Mouse (Mus musculus) hindbrain, embryonic 15.5 days (tissue): ENCODE data around the gene Nlrp3. TPM values are rescaled to one million over a fixed set of nuclear protein-coding genes. Genes with fewer than 3 reads are reported as not detected.

Experiments used
- ATAC-seq: fragments of 200-750 bp; cut with Nextera tagmentation; 2 replicates; pipeline ENCODE4 v1.8.0; 2017; ENCODE audit warnings: low read depth, moderate number of reproducible peaks, moderate TSS enrichment; ENCODE audit not compliant: low FRiP score
- H3K27ac ChIP-seq: fragments of 300-500 bp; sonication (generic); replicated peaks from 2 replicates; pipeline ENCODE4 v1.5.1; 2015; ENCODE audit warnings: mild to moderate bottlenecking, inconsistent platforms
- H3K27me3 ChIP-seq: fragments of 300-500 bp; sonication (generic); 2 replicates; pipeline ENCODE4 v1.6.1; 2015; ENCODE audit warnings: control low read depth, inconsistent platforms
- H3K36me3 ChIP-seq: fragments of 300-500 bp; sonication (generic); 2 replicates; pipeline ENCODE4 v1.6.1; 2015; ENCODE audit warnings: control low read depth, inconsistent platforms
- H3K4me1 ChIP-seq: fragments of 300-500 bp; sonication (generic); replicated peaks from 2 replicates; pipeline ENCODE4 v1.6.1; 2015; ENCODE audit warnings: control low read depth, inconsistent platforms
- H3K4me2 ChIP-seq: fragments of 300-500 bp; sonication (generic); 2 replicates; pipeline ENCODE4 v1.6.1; 2015; ENCODE audit warnings: moderate library complexity, mild to moderate bottlenecking, inconsistent platforms
- H3K4me3 ChIP-seq: fragments of 300-500 bp; sonication (generic); 2 replicates; pipeline ENCODE4 v1.5.1; 2015; ENCODE audit warnings: mild to moderate bottlenecking, inconsistent platforms
- H3K9ac ChIP-seq: fragments of 300-500 bp; sonication (generic); 2 replicates; pipeline ENCODE4 v1.6.1; 2015; ENCODE audit warnings: inconsistent platforms
- H3K9me3 ChIP-seq: fragments of 300-500 bp; sonication (generic); 2 replicates; pipeline ENCODE4 v1.6.1; 2016; ENCODE audit warnings: control low read depth, inconsistent platforms
- WGBS: fragments of 180-500 bp; shearing (Covaris S2); methylation state at CpG from one replicate; pipeline ENCODE4 v1.1.7; 2015; 5-methylcytosine and 5-hydroxymethylcytosine counted together
- polyA plus RNA-seq: library from polyadenylated mRNA; unstranded; fragments of >200 nt; fragmentation: Nextera tagmentation; extraction: Ambion mirVana; gene quantifications from 2 replicates; pipeline ENCODE4 v1.2.1, GENCODE M21; 2015

Gene Nlrp3
- 0.23 and 0.25 TPM in 2 replicates for polyA plus RNA-seq

DNA sequence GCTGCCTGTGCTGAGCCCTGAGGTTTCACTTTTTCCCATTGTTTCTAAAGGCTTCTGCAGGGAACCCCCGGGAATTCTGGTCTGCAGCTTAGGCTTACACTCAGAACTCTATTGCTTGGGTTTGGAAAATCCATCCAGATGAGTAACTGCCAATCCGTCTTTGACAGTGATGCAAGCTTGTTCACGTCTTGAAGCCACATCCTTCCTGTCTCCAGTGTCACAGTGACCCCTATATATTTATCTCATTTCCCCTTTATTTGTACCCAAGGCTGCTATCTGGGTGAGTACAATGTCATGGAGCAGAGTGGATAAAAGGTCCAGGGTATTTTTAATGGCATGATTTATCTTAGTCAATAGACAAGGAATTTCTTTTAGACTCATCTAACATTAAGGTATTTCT, at the start of gene Nlrp3:
Gene Nlrp3, plus strand, starts transcription at position 245 of the 400 bp plus-strand sequence.
- Histone ChIP-seq H3K9ac (no peak within 1 kb of the TSS), H3K9me3 (no peaks in the 10 kb centered on the region), H3K36me3 (no peaks in the 10 kb centered on the region), H3K27ac (no peak within 1 kb of the TSS), H3K27me3 (no peaks in the 10 kb centered on the region), H3K4me3 (no peak within 1 kb of the TSS), H3K4me2 (no peak within 1 kb of the TSS), H3K4me1 (no peaks in the 10 kb centered on the region; the same call in 1 of the 2 replicates)
- WGBS: 57% methylated on average over 3 of the region's 3 CpGs
- ATAC-seq: no peak

DNA sequence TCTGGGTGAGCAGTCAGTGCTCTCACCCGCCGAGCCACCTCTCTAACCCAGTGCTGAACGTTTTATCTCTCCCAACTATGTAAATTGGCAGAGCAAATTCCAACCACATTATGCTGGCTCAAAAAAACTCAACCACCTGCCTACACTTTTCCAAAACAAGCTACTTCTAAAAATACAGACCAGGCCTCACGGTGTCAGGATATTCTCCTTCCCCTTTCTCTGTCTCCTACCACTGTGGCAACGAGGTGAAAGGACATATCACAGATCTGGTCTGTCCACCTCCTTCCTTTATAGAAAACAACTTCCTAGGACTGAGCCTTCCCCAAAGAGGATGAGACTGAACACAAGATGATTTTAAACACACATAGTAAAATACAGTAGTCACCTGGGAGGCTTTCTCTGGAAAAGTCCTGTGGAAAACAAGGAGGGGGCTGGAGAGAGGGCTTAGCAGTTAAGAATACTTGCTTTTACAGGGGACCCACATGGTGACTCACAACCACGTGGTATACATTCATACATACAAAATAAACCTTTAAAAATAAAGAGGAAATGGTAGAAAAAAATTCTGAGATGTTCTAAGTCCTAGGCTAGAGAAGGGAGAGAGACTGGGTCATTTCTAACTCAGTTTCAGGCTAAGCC, 44.6 kb upstream of the Nlrp3 start:
- Histone ChIP-seq H3K4me1 (no peaks in the 10 kb centered on the region), H3K36me3 (peaks cover 78% of the 10 kb centered on the region), H3K27me3 (no peaks in the 10 kb centered on the region), H3K4me2 (no peak overlapping the region), H3K27ac (no peak overlapping the region), H3K9ac (no peak overlapping the region), H3K9me3 (no peaks in the 10 kb centered on the region), H3K4me3 (no peak overlapping the region)
- no peak for ATAC-seq
- 89% methylated on average over 6 of the region's 6 CpGs for WGBS

DNA sequence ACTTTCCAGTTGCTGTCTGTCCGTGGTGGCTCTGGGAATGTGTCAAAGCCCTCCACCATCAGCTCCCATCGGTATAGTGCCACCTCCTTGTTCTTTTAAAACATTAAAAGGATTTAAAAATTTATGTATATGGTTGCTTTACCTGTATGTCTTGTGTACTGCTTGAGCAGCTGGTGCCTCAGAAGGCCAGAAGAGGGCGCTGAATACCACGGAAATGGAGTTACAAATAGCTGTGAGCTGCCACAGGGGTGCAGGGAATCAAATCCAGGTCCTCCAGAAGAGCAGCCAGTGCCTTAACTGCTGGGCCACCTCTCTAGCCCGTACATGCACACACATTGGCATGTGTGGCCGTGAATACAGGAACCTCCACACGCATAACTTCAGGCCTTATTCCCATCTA, 43.6 kb upstream of the Nlrp3 start:
- no peak for ATAC-seq
- H3K27ac ChIP-seq: no peak overlapping the region
- 93% methylated on average over 7 of the region's 7 CpGs for WGBS
- H3K4me2 ChIP-seq: no peak overlapping the region
- H3K4me1 ChIP-seq: no peaks in the 10 kb centered on the region
- no peak overlapping the region for H3K4me3 ChIP-seq
- peaks cover 78% of the 10 kb centered on the region for H3K36me3 ChIP-seq
- H3K9ac ChIP-seq: no peak overlapping the region
- H3K27me3 ChIP-seq: no peaks in the 10 kb centered on the region
- H3K9me3 ChIP-seq: no peaks in the 10 kb centered on the region

DNA sequence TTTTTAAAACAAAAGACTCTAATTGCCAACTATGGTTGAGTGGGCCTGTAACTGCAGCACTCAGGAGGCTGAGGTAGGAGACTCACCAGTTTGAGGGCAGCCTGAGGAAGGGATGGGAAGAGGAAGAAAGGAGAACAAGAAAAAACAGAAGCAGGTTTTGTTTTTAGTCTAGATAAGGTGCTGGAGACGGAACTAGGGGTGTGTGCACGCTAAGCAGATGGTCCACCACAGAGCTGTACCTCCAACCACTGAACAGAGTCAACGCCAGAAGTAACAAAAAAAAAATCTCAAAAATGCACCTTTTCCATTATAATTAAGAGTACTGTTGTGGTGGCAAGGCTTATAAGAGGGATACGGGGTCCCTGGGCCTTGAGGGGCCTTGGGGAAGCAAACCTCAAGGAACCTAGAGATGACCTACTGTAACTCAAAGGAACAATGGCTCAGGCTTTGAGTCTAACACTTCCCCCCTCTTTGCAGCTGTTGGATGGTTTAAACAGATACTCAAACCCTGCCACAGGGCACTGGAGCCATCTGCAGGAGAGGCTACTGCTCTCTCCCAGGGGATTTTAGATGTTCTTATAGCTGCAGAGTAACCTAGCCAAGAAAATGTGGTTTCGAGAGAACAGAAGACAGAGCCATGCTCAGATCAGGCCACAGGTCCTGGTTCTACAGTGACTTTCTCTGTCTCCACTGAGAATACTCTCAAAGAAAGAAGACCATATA, 39.2 kb upstream of the Nlrp3 start:
- H3K9ac ChIP-seq: no peak overlapping the region
- peaks cover 59% of the 10 kb centered on the region for H3K36me3 ChIP-seq
- no peak for ATAC-seq
- no peak overlapping the region for H3K4me3 ChIP-seq
- peaks cover 13% of the 10 kb centered on the region for H3K4me1 ChIP-seq
- no peaks in the 10 kb centered on the region for H3K9me3 ChIP-seq
- H3K4me2 ChIP-seq: no peak overlapping the region
- H3K27me3 ChIP-seq: no peaks in the 10 kb centered on the region
- no peak overlapping the region for H3K27ac ChIP-seq
- 90% methylated on average over 5 of the region's 5 CpGs for WGBS

DNA sequence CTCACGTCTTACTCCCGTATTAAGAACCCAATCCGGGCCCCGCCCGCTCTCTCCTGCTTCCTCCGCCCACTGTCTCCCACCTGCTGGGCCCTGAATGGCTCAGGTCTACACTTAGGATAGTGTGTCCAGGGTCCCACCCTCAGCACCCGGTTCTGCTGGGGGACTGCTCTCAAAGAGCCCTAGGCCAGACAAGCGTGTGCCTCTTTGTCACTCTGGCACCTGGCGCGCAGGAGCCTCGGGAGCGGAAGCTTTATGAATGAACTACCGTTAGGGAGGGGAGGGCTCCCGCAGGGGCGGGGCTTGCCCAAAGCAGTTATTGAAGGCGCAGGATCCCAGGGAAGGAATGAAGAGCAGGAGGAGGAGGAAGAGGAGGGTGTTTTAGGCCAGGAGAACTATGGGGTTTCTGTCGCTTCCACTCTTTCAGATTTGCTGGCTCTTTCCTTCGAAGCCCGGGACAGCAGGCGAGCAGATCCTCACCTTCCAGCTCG, 36.0 kb upstream of the Nlrp3 start:
- peaks cover 24% of the 10 kb centered on the region for H3K4me1 ChIP-seq
- peaks cover 30% of the 10 kb centered on the region for H3K36me3 ChIP-seq
- peak overlapping the region; percentile 82 for H3K4me3 ChIP-seq
- peak; percentile 50; the same call in 1 of the 2 replicates for ATAC-seq
- 1% methylated on average over 21 of the region's 21 CpGs for WGBS
- peak overlapping the region; percentile 75 for H3K4me2 ChIP-seq
- H3K9ac ChIP-seq: peak overlapping the region; percentile 91
- no peaks in the 10 kb centered on the region for H3K27me3 ChIP-seq
- no peaks in the 10 kb centered on the region for H3K9me3 ChIP-seq
- H3K27ac ChIP-seq: peak overlapping the region; percentile 92

DNA sequence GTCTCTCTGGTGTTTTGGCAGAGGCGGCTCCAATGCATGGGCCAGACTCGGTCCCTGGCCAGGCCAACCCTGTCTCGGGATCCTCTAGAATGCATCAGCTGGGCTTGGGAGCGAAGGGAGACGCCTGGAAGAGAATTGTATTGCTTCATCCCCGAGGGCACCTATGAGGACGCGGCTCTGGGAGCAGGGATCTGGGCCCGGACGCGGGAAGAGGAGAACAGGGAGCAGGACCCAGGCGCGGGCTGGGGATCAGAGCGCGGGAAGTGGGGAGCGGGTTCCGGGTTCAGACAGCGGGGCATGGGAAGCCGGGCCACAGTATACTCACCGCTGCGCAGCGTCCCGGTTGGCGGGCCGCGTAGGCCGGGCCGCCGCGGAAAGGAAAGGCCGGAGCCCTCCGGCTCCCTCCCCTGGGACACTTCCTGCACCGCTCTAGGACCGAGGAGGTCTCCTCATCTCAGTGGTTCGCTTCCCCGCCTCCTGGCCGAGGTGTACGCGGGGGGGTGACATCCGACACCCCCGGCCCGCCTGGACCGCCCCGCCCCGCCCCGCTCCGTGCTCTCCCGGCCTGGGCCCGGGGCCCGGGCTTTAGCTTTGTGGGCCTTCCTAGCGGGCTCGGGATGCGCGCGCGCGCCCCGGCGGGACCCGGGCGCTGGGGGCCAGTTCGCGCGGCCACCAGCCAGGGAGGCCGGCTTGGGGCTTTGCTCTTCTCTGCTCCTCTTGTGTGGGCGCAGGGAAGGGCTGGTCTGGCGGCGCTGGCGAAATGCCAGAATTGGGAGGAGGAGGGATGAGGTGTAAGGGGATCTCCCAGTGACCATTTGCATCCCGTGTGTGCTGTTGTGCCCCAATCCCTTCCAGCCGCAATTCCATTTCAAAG, 35.3 kb upstream of the Nlrp3 start:
- Histone ChIP-seq H3K4me1 (peaks cover 24% of the 10 kb centered on the region), H3K9ac (peak overlapping the region; percentile 91), H3K27ac (peak overlapping the region; percentile 92), H3K9me3 (no peaks in the 10 kb centered on the region), H3K36me3 (peaks cover 24% of the 10 kb centered on the region), H3K4me3 (peak overlapping the region; percentile 82), H3K4me2 (peak overlapping the region; percentile 75), H3K27me3 (no peaks in the 10 kb centered on the region)
- under 1% methylated on average over 71 of the region's 71 CpGs for WGBS
- peak; percentile 90 for ATAC-seq

DNA sequence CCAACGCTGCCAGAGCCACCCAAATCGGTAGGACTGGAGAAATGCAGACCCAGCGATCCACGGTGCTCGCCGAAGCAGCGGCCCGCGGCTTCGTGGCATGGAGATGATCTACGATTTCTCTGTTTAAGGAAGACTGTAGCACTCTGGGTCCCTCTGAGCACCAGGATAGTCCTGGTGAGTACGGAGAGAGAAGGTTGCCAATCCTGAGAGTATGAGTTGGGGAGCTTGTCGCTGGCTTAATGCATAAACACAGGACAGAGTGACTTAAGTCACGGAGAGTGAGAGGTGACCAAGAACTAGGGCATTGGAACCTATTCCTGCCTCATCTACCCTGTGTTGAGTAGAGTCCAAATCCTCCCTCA, 34.7 kb upstream of the Nlrp3 start:
- H3K4me3 ChIP-seq: peak overlapping the region; percentile 82
- H3K9ac ChIP-seq: peak overlapping the region; percentile 91
- no peaks in the 10 kb centered on the region for H3K27me3 ChIP-seq
- H3K27ac ChIP-seq: peak overlapping the region; percentile 92
- ATAC-seq: peak; percentile 13
- peaks cover 24% of the 10 kb centered on the region for H3K4me1 ChIP-seq
- peak overlapping the region; percentile 75 for H3K4me2 ChIP-seq
- peaks cover 18% of the 10 kb centered on the region for H3K36me3 ChIP-seq
- WGBS: under 1% methylated on average over 14 of the region's 14 CpGs
- no peaks in the 10 kb centered on the region for H3K9me3 ChIP-seq

DNA sequence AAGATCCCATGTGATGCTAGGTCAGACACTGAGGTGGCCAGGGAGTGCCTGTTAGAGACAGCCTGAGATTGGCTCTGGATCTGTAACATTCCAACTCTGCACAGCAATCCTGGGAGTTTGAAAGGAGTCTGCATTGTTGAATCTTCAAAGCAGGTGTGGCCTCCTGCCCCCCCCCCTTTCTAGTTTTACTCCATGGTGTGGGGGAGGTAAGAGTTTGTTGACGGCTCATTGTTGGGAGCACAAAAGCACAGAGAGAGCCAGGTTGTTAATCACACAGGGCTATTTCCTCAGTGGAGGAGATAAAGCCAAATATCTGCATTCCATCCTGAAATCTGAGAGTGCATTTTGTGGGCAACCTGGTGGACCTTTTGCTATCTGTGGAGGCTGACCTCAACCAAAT, 29.8 kb upstream of the Nlrp3 start:
- 53% methylated on average over 1 of the region's 1 CpGs for WGBS
- ATAC-seq: no peak
- H3K9me3 ChIP-seq: no peaks in the 10 kb centered on the region

DNA sequence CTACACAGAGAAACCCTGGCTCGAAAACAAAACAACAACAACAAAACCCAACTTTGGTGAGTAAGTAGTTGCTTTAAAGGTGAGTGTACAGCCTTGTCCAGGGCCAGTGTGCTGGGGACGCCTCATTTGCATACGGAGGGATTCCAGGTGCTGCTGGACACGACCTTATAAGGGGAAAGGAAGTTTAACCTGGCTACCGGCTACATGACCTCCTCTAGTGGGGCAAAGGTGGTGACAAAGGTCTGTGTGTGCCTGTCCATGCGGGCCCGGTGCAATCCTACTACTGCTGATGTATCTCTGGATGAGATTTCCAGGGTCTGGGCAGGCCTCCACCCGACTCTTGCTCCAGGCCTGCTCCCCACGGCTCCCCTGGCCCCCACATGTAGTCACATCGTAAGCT, 28.6 kb upstream of the Nlrp3 start:
- ATAC-seq: no peak
- no peak overlapping the region for H3K4me3 ChIP-seq
- no peak overlapping the region for H3K9ac ChIP-seq
- 90% methylated on average over 10 of the region's 10 CpGs for WGBS
- peaks cover 5% of the 10 kb centered on the region; the same call in 1 of the 2 replicates for H3K4me1 ChIP-seq
- H3K36me3 ChIP-seq: no peaks in the 10 kb centered on the region
- no peaks in the 10 kb centered on the region for H3K9me3 ChIP-seq
- H3K4me2 ChIP-seq: no peak overlapping the region
- H3K27me3 ChIP-seq: no peaks in the 10 kb centered on the region
- H3K27ac ChIP-seq: no peak overlapping the region

More for the DNA sequence above, 29.8 kb upstream of the Nlrp3 start:
- Histone ChIP-seq H3K4me2 (no peak overlapping the region), H3K9ac (no peak overlapping the region), H3K27ac (no peak overlapping the region), H3K36me3 (no peaks in the 10 kb centered on the region), H3K27me3 (no peaks in the 10 kb centered on the region), H3K4me1 (peaks cover 17% of the 10 kb centered on the region), H3K4me3 (no peak overlapping the region)

DNA sequence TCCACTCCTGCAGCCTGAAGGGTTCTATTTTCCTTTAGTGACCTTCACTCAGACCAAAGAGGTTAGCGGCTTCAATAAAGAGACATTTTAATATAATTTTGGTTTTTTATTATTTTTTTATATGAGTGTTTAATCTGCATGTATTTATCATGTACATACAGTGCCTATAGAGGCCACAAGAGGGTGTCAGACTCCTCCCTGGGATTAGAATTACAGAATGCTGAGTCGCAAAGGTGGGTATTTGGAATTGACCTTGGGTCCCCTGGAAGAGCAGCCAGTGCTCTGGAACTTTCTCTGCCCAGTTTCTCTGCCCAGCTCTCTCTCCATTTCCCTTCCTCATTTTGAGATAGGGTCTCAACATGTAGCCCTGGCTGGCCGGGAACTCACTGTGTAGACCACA, 27.8 kb upstream of the Nlrp3 start:
- WGBS: 82% methylated on average over 3 of the region's 3 CpGs
- Histone ChIP-seq H3K4me2 (no peak overlapping the region), H3K36me3 (no peaks in the 10 kb centered on the region), H3K9ac (no peak overlapping the region), H3K27ac (no peak overlapping the region), H3K9me3 (no peaks in the 10 kb centered on the region), H3K27me3 (no peaks in the 10 kb centered on the region), H3K4me1 (no peaks in the 10 kb centered on the region), H3K4me3 (no peak overlapping the region)
- no peak for ATAC-seq

DNA sequence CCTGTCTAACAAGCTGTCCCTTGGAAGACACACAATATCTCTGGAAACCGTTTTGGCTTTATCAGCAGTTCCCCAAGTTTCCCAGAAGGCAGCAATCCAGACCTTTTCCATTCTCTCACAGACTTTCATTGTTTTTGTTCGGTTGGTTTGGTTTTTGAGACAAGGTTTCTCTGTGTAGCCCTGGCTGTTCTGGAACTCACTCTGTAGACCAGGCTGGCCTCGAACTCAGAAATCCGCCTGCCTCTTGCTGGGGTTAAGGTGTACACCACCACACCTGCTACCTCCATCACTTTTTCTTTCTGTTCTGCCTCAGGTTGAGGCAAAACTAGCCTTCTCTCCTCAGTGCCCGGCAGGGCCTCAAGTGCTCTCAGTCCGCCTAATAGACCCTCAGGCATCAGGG, 27.0 kb upstream of the Nlrp3 start:
- no peaks in the 10 kb centered on the region for H3K4me1 ChIP-seq
- H3K27ac ChIP-seq: no peak overlapping the region
- H3K4me2 ChIP-seq: no peak overlapping the region
- no peaks in the 10 kb centered on the region for H3K9me3 ChIP-seq
- H3K4me3 ChIP-seq: no peak overlapping the region
- ATAC-seq: no peak
- no peaks in the 10 kb centered on the region for H3K27me3 ChIP-seq
- WGBS: 70% methylated on average over 6 of the region's 6 CpGs
- H3K9ac ChIP-seq: no peak overlapping the region
- no peaks in the 10 kb centered on the region for H3K36me3 ChIP-seq

DNA sequence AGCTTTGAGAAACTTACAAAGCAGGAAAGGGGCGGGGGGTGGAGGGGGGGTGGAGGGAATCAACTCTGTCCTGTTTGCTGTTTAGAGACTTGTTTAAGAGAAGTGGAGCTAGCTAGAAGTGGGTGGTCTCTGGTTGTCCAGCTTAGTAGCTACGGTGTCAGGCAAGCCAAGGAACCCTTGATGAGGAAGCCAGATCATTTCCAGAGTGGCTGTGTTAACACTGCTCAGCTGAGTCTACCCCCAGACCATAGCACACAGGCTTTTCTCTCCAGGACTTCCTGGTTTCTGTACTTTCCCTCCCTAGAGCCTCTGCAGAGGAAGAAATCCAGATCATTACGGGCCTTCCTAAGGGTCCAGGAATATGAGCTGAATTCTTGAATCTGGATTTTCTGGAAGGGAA, 26.6 kb upstream of the Nlrp3 start:
- ATAC-seq: no peak
- no peaks in the 10 kb centered on the region for H3K9me3 ChIP-seq
- H3K27ac ChIP-seq: no peak overlapping the region
- no peak overlapping the region for H3K9ac ChIP-seq
- no peaks in the 10 kb centered on the region for H3K4me1 ChIP-seq
- no peak overlapping the region for H3K4me3 ChIP-seq
- no peaks in the 10 kb centered on the region for H3K36me3 ChIP-seq
- WGBS: 85% methylated on average over 3 of the region's 3 CpGs
- no peak overlapping the region for H3K4me2 ChIP-seq
- H3K27me3 ChIP-seq: no peaks in the 10 kb centered on the region
